Mouse (Mus musculus) heart, adult 11 months (tissue): ENCODE results near the gene Cpox.
A peak's percentile ranks its signal among the peaks of the same experiment; 100 is the strongest.

Experiments used
- DNase-seq: peaks from one replicate; pipeline ENCODE4 v3.0.0; 2022

Cpox gene

GRCm38 (mm10) chr16:58670643-58671042 lies 551 bp downstream of the Cpox start:
- no peak for DNase-seq

GRCm38 (mm10) chr16:58671212-58671985 lies 1.3 kb downstream of the Cpox start:
- no peak for DNase-seq

GRCm38 (mm10) chr16:58672396-58672795 lies 2.3 kb downstream of the Cpox start:
- peak; percentile 56 for DNase-seq

- DNase-seq = no peak
These were observed 3.8 kb downstream of the Cpox start for GRCm38 (mm10) chr16:58673811-58674410.

GRCm38 (mm10) chr16:58675256-58675655 lies 5.2 kb downstream of the Cpox start:
- no peak for DNase-seq

GRCm38 (mm10) chr16:58676156-58676555 lies 6.1 kb downstream of the Cpox start:
- no peak for DNase-seq

GRCm38 (mm10) chr16:58676633-58677032 lies 6.5 kb downstream of the Cpox start:
- no peak for DNase-seq

- no peak for DNase-seq
These were observed 7.4 kb downstream of the Cpox start for GRCm38 (mm10) chr16:58677491-58677890.

- DNase-seq = peak; percentile 82
These were observed 8.6 kb downstream of the Cpox start for GRCm38 (mm10) chr16:58678660-58679059.

GRCm38 (mm10) chr16:58682046-58682445 lies 12.0 kb downstream of the Cpox start:
- DNase-seq = peak; percentile 43

- DNase-seq = no peak
These were observed 12.8 kb downstream of the Cpox start for GRCm38 (mm10) chr16:58682870-58683269.

GRCm38 (mm10) chr16:58683911-58684310 lies 13.8 kb downstream of the Cpox start:
- peak; percentile 45 for DNase-seq

- no peak for DNase-seq
These were observed 14.4 kb downstream of the Cpox start for GRCm38 (mm10) chr16:58684537-58684936.

GRCm38 (mm10) chr16:58685548-58686537 lies 15.8 kb downstream of the Cpox start:
- DNase-seq = peak; percentile 95

GRCm38 (mm10) chr16:58688534-58688933 lies 18.4 kb downstream of the Cpox start:
- DNase-seq = peak; percentile 25

- DNase-seq = peak; percentile 31
These were observed 19.6 kb downstream of the Cpox start for GRCm38 (mm10) chr16:58689555-58690169.

GRCm38 (mm10) chr16:58690322-58690732 lies 20.2 kb downstream of the Cpox start:
- DNase-seq = peak; percentile 50

GRCm38 (mm10) chr16:58694091-58694490 lies 24.0 kb downstream of the Cpox start:
- DNase-seq = peak; percentile 22

GRCm38 (mm10) chr16:58696796-58697195 lies 26.7 kb downstream of the Cpox start:
- DNase-seq = peak; percentile 70

- DNase-seq = no peak
These were observed 27.2 kb downstream of the Cpox start for GRCm38 (mm10) chr16:58697261-58697660.

GRCm38 (mm10) chr16:58700174-58700573 lies 30.1 kb downstream of the Cpox start:
- peak; percentile 25 for DNase-seq

- peak; percentile 53 for DNase-seq
These were observed 30.8 kb downstream of the Cpox start for GRCm38 (mm10) chr16:58700816-58701424.
